Mouse (Mus musculus) c-Kit-positive CD71-positive TER-119-negative erythroid progenitor cells, embryonic 14.5 days (primary cell): ENCODE measurements at regions not wholly inside any gene's neighbourhood (a gene's known extent, or its start where the extent isn't known, plus 50 kb on each side); places are given as distances from the start of the nearest gene placed in this dataset.

Source experiments
- DNase-seq: peaks from one replicate; pipeline ENCODE4 v3.0.0-alpha.2; 2013; ENCODE audit warnings: low read depth

DNA sequence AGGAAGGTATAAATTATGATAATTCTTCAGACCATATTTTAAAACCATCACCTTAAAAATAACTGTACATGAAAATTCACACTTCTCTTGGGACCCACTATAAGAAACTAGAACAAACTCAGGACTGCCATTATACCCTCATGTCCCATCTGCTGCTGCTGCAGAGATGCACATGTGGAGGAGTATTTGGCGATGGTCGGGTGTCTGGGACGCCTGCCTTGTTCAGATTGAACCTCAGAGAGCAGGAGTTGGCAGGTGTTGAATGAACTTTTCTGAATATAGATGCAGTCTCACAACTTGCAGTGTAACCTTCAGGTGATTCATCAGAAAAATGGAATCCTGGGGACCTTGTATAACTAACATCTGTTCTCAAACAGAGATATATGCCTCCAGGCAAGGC lies 1338.0 kb downstream of the Slc22a22 start:
- DNase-seq = no peak

DNA sequence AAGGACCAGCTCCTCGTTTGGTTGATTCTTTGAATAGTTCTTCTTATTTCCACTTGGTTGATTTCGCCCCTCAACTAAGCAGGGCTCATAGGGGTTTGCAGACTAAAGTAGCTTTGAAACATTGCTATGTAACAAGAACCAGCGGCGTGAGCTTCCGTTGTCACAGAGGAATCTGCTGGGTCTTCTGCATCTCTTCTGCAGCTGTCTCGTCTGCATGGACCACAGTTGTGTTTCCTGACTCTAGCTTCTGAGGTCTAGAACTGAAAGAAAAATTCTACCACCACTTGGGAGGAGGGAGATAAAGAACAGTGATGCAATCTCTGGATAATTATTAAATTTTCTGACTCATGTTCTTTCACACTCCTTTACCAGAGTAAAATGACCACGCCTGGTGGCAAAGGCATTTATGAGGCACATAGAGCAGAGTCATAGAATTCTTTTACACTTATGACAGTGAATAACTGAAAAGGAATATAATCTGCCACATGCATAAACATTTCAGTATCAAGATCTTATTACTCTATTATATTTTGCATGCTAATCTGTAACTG lies 1340.9 kb downstream of the Slc22a22 start:
- DNase-seq = no peak

DNA sequence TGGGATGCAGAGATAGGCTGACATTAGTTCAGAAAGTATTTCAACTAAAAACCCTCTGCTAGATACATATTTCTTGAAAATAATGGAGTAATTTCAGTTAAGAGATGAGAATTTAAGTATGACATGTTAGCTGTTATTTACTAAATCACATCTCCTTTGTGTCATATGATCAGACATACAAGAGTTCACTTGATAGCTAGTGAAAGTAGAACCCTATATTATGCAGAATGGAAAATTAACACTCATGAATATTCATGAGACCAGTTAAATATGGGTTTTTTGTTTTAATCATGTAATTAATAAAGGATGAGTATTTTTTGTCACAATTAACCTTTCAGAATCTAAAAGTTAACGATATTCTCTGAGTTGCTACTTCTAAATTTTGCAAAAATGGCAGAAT lies 1349.4 kb downstream of the Slc22a22 start:
- DNase-seq = no peak

GRCm38 (mm10) chr15:56119287-56120065 lies 1357.9 kb downstream of the Slc22a22 start:
- no peak for DNase-seq

DNA sequence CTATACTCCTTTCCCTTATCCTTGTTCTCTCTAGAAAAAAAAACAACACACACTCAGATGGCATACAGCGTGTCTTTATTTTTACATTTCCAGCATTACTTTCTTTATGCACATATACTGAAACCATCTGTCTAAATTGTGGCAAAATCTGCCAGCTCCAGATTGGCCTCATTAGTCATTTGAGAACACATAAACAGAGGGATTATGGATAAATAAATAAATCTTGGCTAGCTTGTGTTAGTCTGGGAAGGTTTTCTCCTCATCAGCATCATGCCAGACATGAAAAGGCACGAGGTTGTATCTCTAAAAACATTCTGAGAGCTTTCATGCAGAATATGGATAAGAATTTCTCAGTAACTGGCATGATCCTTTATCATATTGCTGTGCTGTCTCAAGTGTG lies 1369.1 kb downstream of the Slc22a22 start:
- DNase-seq = no peak

DNA sequence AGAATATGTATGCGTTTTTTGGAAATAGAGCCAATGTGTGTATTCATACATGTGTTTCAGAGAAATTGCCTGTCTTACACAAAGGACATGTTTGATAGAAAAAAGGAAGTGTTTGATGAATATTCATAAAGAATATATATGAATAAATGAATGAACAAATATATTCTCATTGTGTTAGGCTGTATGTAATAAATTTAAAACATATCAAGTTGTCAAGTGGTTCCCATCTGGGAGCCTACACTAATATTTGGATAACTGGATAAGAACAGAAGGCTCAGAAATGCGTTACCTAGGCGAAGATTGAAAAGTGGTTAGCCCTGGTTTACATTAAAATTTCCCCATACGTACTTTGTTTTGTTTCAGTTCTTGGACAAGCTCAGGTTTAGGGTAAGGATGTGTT lies 1369.7 kb downstream of the Slc22a22 start:
- DNase-seq = no peak

- no peak for DNase-seq
These were observed 1377.2 kb downstream of the Slc22a22 start for GRCm38 (mm10) chr15:56100133-56100735.

- no peak for DNase-seq
These were observed 1399.4 kb downstream of the Slc22a22 start for GRCm38 (mm10) chr15:56077838-56078567.

GRCm38 (mm10) chr15:56077081-56077480 lies 1400.3 kb downstream of the Slc22a22 start:
- DNase-seq = no peak

DNA sequence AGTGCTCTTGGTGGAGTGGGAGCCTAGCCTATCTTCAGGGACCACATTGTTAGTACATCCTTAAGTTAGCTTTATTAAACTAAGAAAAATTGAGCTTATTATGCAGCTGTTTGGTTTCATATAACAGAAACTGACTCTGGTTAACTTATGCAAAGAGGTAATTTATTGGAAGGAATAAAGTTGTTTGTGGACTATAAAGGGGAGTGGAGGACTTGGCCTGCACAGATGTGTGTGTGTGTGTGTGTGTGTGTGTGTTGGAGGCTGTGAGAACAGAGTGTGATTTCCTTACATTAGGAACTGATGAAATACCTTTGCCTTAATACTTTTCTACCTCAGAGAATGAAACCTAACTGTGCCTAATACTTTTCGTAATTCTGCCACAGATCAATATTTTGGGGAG lies 1400.7 kb downstream of the Slc22a22 start:
- DNase-seq = no peak

DNA sequence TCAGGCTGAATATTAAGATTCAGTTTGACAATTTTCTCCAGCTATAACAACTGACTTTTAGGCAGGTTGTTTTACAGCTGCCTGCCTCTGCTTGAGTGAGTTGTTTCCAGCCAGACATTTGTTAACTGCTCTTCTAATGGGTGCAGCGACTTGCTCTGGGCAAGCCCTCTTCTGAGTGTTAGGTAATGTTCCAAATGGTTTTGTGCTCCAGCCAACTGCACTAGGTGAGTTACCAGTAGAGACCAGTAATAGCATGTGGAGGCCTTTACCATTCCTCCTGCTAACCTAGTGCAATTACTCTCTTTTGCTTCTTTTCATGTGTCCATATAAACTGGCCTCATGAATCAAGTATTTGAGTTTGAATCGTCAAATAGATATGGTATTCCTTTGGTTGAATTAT lies 1407.9 kb downstream of the Slc22a22 start:
- no peak for DNase-seq

DNA sequence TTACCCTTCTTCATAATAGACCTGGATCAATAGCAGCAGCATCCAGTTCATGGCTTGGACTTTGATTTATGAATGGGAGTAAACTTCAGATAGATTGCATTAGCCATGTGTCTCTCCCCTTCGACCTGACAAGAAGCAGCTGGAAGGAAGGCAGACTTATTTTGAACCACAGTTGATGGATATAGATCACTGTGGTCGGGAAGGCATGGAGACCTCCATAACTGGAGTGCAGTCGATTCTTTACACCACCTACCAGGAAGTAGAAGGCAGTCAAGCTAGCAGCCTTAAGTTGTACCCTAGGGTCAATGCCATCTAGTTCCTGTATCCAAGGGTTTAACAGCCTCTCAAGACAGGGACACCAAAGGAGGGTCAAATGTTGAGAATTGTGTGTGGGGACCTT lies 1410.2 kb downstream of the Slc22a22 start:
- no peak for DNase-seq

- DNase-seq = no peak
These were observed 1410.9 kb downstream of the Slc22a22 start for GRCm38 (mm10) chr15:56066540-56066939.

- DNase-seq = peak; percentile 24
These were observed 1411.4 kb downstream of the Slc22a22 start for GRCm38 (mm10) chr15:56065872-56066534.

- no peak for DNase-seq
These were observed 1414.8 kb downstream of the Slc22a22 start for GRCm38 (mm10) chr15:56062576-56062975.

DNA sequence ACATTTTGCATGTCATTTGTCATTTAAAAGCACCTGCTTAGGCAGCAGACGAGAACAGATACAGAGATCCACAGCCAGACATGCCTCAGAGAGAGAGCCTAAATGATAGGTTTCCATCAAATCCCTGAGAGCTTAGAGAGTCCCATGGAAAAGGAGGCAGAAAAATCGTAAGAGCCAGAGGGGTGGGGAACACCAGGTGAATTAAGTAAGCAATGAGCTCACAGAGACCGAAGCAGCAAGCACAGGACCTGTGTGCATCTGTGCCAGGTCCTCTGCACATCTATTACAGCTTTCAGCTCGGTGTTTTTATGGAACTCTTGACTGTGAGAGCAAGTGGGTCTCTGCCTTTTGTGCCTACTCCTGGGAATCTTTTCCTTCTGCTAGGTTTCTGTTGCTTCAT lies 1416.1 kb downstream of the Slc22a22 start:
- no peak for DNase-seq

DNA sequence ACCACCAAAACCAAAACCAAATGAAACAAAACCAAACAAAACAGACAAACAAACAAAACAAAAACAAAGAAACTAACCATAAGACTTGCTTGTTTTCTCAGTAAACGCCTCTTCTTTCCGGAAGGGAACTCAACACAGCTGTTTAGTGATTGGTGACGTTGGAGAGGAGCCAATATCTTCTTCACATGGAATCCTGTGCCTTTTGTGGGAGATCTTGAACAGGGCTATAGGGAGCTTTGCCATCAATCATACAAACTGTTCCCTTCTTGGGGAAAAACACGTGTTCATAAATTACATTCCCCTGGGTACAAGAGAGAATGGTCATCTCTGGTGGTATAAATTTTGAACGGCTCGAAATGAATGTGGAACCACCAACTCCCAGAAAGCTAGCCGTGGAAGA lies 1426.7 kb downstream of the Slc22a22 start:
- DNase-seq = no peak

DNA sequence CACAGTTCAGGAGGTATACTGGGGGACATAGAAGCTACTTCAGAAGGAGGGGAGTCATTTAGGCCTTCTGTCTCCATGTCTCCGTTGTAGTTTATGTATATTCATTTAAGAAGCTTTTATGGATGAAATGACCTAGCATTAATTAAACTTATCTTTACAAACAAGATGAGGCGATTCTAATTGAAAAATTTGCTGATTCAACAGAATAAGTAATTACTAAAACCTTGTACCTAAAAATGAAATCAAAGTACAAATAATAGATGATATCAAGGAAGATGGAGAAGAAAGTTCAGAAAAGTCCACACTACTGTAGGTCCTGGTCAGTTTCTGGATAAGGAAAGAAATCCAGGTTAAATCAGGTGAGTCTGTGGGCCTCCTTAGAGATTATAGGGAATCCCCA lies 1429.6 kb downstream of the Slc22a22 start:
- no peak for DNase-seq

GRCm38 (mm10) chr15:56046679-56047532 lies 1430.5 kb downstream of the Slc22a22 start:
- DNase-seq = peak; percentile 20

- no peak for DNase-seq
These were observed 1431.7 kb downstream of the Slc22a22 start for GRCm38 (mm10) chr15:56045510-56046245.

GRCm38 (mm10) chr15:56043282-56043681 lies 1434.1 kb downstream of the Slc22a22 start:
- no peak for DNase-seq
